Mouse (Mus musculus) splenic B cell, adult 2 months (primary cell): ENCODE results near the gene Golph3l.

ENCODE experiments used
- DNase-seq: peaks from one replicate; pipeline ENCODE4 v3.0.0-alpha.2; 2011; ENCODE audit warnings: low read depth, low spot score
- H3K27me3 ChIP-seq: 2 replicates; pipeline ENCODE4 v1.6.1; 2012; ENCODE audit warnings: mild to moderate bottlenecking, low read length, moderate library complexity, mixed read lengths; ENCODE audit not compliant: control insufficient read depth, poor library complexity, insufficient read depth, severe bottlenecking
- H3K36me3 ChIP-seq: 2 replicates; pipeline ENCODE4 v1.6.1; 2012; ENCODE audit warnings: mild to moderate bottlenecking, low read length, moderate library complexity, mixed read lengths; ENCODE audit not compliant: control insufficient read depth, poor library complexity, insufficient read depth, severe bottlenecking

The Golph3l gene

GRCm38 (mm10) chr3:95668026-95668425, 79.3 kb downstream of the Golph3l start:
- Histone ChIP-seq H3K36me3 (peaks cover 14% of the 10 kb centered on the region), H3K27me3 (no peaks in the 10 kb centered on the region)
- DNase-seq, result no peak
